Mouse (Mus musculus): ENCODE results near the gene Col8a1.

Gene Col8a1

GRCm38 (mm10) chr16:57672251-57672650 is 82.3 kb downstream of the Col8a1 start:
- no peak for DNase-seq (ENCODE audit: low read depth, low spot score)

GRCm38 (mm10) chr16:57671637-57672036 is 82.9 kb downstream of the Col8a1 start:
- DNase-seq (ENCODE audit: low read depth, low spot score), result no peak

GRCm38 (mm10) chr16:57669348-57669747 is 85.2 kb downstream of the Col8a1 start:
- DNase-seq (ENCODE audit: low read depth, low spot score), result no peak

- no peak for DNase-seq (ENCODE audit: low read depth, low spot score)
Measured at GRCm38 (mm10) chr16:57662661-57663060, 91.9 kb downstream of the Col8a1 start.

- DNase-seq (ENCODE audit: low read depth, low spot score), result no peak
Measured at GRCm38 (mm10) chr16:57649888-57650287, 104.6 kb downstream of the Col8a1 start.

- no peak for DNase-seq (ENCODE audit: low read depth, low spot score)
Measured at GRCm38 (mm10) chr16:57641346-57641885, 113.1 kb downstream of the Col8a1 start.

- no peak for DNase-seq (ENCODE audit: low read depth, low spot score)
Measured at GRCm38 (mm10) chr16:57634766-57635165, 119.8 kb downstream of the Col8a1 start.

GRCm38 (mm10) chr16:57634191-57634590 is 120.3 kb downstream of the Col8a1 start:
- no peak for DNase-seq (ENCODE audit: low read depth, low spot score)

GRCm38 (mm10) chr16:57611768-57612167 is 142.8 kb downstream of the Col8a1 start:
- DNase-seq (ENCODE audit: low read depth, low spot score), result no peak

GRCm38 (mm10) chr16:57606444-57607227 is 147.9 kb downstream of the Col8a1 start, which contains the start of gene Cmss1:
Gene Cmss1 (minus strand): TSS chr16:57606864.
- peak; percentile 77 for DNase-seq (ENCODE audit: low read depth, low spot score)

- no peak for DNase-seq (ENCODE audit: low read depth, low spot score)
Measured at GRCm38 (mm10) chr16:57601031-57601430, 153.5 kb downstream of the Col8a1 start.

GRCm38 (mm10) chr16:57597295-57597957 is 157.1 kb downstream of the Col8a1 start:
- DNase-seq (ENCODE audit: low read depth, low spot score), result no peak

GRCm38 (mm10) chr16:57593422-57594157 is 160.9 kb downstream of the Col8a1 start:
- peak; percentile 21 for DNase-seq (ENCODE audit: low read depth, low spot score)

- DNase-seq (ENCODE audit: low read depth, low spot score), result no peak
Measured at GRCm38 (mm10) chr16:57585201-57585600, 169.3 kb downstream of the Col8a1 start.

- no peak for DNase-seq (ENCODE audit: low read depth, low spot score)
Measured at GRCm38 (mm10) chr16:57582008-57582407, 172.5 kb downstream of the Col8a1 start.

- DNase-seq (ENCODE audit: low read depth, low spot score), result no peak
Measured at GRCm38 (mm10) chr16:57580041-57580440, 174.5 kb downstream of the Col8a1 start.

GRCm38 (mm10) chr16:57577519-57577918 is 177.0 kb downstream of the Col8a1 start:
- no peak for DNase-seq (ENCODE audit: low read depth, low spot score)

- DNase-seq (ENCODE audit: low read depth, low spot score), result no peak
Measured at GRCm38 (mm10) chr16:57575764-57576388, 178.7 kb downstream of the Col8a1 start.

Data from c-Kit-negative CD71-positive TER-119-positive erythroid progenitor cells, embryonic 14.5 days (primary cell).